Mouse (Mus musculus): ENCODE data around the gene Agpat2. TPM values are rescaled to one million over a fixed set of nuclear protein-coding genes. Genes with fewer than 3 reads are reported as not detected.

Agpat2 gene
- polyA plus RNA-seq, 1 experiment from 2014 or later: 55.6 TPM

GRCm38 (mm10) chr2:26574862-26575261 lies 29.4 kb downstream of the Agpat2 start:
- H3K27ac ChIP-seq (replicated peaks): 0 out of 2 replicates have a peak overlapping the region, but pooled peaks have one; percentile 68
- H3K9ac ChIP-seq: no peak overlapping the region
- ATAC-seq (ENCODE audit: insufficient read depth): no peak
- H3K27me3 ChIP-seq: no peaks in the 10 kb centered on the region
- H3K4me2 ChIP-seq: no peak overlapping the region
- whole genome bisulfite sequencing (ENCODE audit: insufficient replicate concordance): 51% methylated on average over 5 of the region's 5 CpGs
- H3K4me1 ChIP-seq (replicated peaks): peaks cover 64% of the 10 kb centered on the region
- H3K4me3 ChIP-seq (replicated peaks): no peak overlapping the region
- no peaks in the 10 kb centered on the region for H3K36me3 ChIP-seq (replicated peaks)
- H3K9me3 ChIP-seq (replicated peaks): no peaks in the 10 kb centered on the region

- no peaks in the 10 kb centered on the region for H3K9me3 ChIP-seq (replicated peaks)
- H3K27ac ChIP-seq (replicated peaks): no peak overlapping the region
- peaks cover 64% of the 10 kb centered on the region for H3K4me1 ChIP-seq (replicated peaks)
- ATAC-seq (ENCODE audit: insufficient read depth): no peak
- no peak overlapping the region for H3K9ac ChIP-seq
- H3K27me3 ChIP-seq: no peaks in the 10 kb centered on the region
- H3K4me2 ChIP-seq: no peak overlapping the region
- H3K36me3 ChIP-seq (replicated peaks): no peaks in the 10 kb centered on the region
- H3K4me3 ChIP-seq (replicated peaks): no peak overlapping the region
- 17% methylated on average over 5 of the region's 5 CpGs for WGBS (ENCODE audit: insufficient replicate concordance)
Observed at GRCm38 (mm10) chr2:26573807-26574206, 30.4 kb downstream of the Agpat2 start.

- 42% methylated on average over 12 of the region's 12 CpGs for WGBS (ENCODE audit: insufficient replicate concordance)
- Histone ChIP-seq H3K9ac (no peak overlapping the region), H3K27ac (replicated peaks) (no peak overlapping the region), H3K4me1 (replicated peaks) (peaks cover 64% of the 10 kb centered on the region), H3K36me3 (replicated peaks) (no peaks in the 10 kb centered on the region), H3K4me2 (no peak overlapping the region), H3K27me3 (no peaks in the 10 kb centered on the region), H3K4me3 (replicated peaks) (no peak overlapping the region), H3K9me3 (replicated peaks) (no peaks in the 10 kb centered on the region)
- ATAC-seq (ENCODE audit: insufficient read depth): no peak
Observed at GRCm38 (mm10) chr2:26573396-26573795, 30.8 kb downstream of the Agpat2 start.

GRCm38 (mm10) chr2:26571826-26572225 lies 32.4 kb downstream of the Agpat2 start:
- H3K27ac ChIP-seq (replicated peaks): peak overlapping the region; percentile 78
- no peak overlapping the region for H3K9ac ChIP-seq
- H3K4me1 ChIP-seq (replicated peaks): peaks cover 56% of the 10 kb centered on the region
- no peaks in the 10 kb centered on the region for H3K9me3 ChIP-seq (replicated peaks)
- no peaks in the 10 kb centered on the region for H3K27me3 ChIP-seq
- peak; percentile 51 for ATAC-seq (ENCODE audit: insufficient read depth)
- no peaks in the 10 kb centered on the region for H3K36me3 ChIP-seq (replicated peaks)
- WGBS (ENCODE audit: insufficient replicate concordance): 19% methylated on average over 5 of the region's 5 CpGs
- no peak overlapping the region for H3K4me3 ChIP-seq (replicated peaks)
- no peak overlapping the region for H3K4me2 ChIP-seq

- H3K4me3 ChIP-seq (replicated peaks): no peak overlapping the region
- no peaks in the 10 kb centered on the region for H3K27me3 ChIP-seq
- WGBS (ENCODE audit: insufficient replicate concordance): 23% methylated on average over 9 of the region's 9 CpGs
- no peak overlapping the region for H3K9ac ChIP-seq
- no peak for ATAC-seq (ENCODE audit: insufficient read depth)
- no peak overlapping the region for H3K4me2 ChIP-seq
- H3K36me3 ChIP-seq (replicated peaks): no peaks in the 10 kb centered on the region
- no peaks in the 10 kb centered on the region for H3K9me3 ChIP-seq (replicated peaks)
- H3K27ac ChIP-seq (replicated peaks): peak overlapping the region; percentile 78
- peaks cover 52% of the 10 kb centered on the region for H3K4me1 ChIP-seq (replicated peaks)
Observed at GRCm38 (mm10) chr2:26571400-26571799, 32.8 kb downstream of the Agpat2 start.

GRCm38 (mm10) chr2:26570034-26570433 lies 34.2 kb downstream of the Agpat2 start:
- no peak overlapping the region for H3K9ac ChIP-seq
- H3K4me2 ChIP-seq: no peak overlapping the region
- no peaks in the 10 kb centered on the region for H3K27me3 ChIP-seq
- no peaks in the 10 kb centered on the region for H3K36me3 ChIP-seq (replicated peaks)
- 11% methylated on average over 3 of the region's 3 CpGs for WGBS (ENCODE audit: insufficient replicate concordance)
- ATAC-seq (ENCODE audit: insufficient read depth): no peak
- H3K27ac ChIP-seq (replicated peaks): 0 out of 2 replicates have a peak overlapping the region, but pooled peaks have one; percentile 31
- H3K4me3 ChIP-seq (replicated peaks): no peak overlapping the region
- H3K4me1 ChIP-seq (replicated peaks): peaks cover 42% of the 10 kb centered on the region
- no peaks in the 10 kb centered on the region for H3K9me3 ChIP-seq (replicated peaks)

- Histone ChIP-seq H3K27me3 (no peaks in the 10 kb centered on the region), H3K4me1 (replicated peaks) (peaks cover 8% of the 10 kb centered on the region), H3K9me3 (replicated peaks) (no peaks in the 10 kb centered on the region), H3K4me2 (no peak overlapping the region), H3K27ac (replicated peaks) (no peak overlapping the region), H3K4me3 (replicated peaks) (no peak overlapping the region), H3K9ac (no peak overlapping the region), H3K36me3 (replicated peaks) (no peaks in the 10 kb centered on the region)
- WGBS (ENCODE audit: insufficient replicate concordance): 5% methylated on average over 4 of the region's 4 CpGs
- ATAC-seq (ENCODE audit: insufficient read depth): no peak; the same call in 1 of the 2 replicates
Observed at GRCm38 (mm10) chr2:26566221-26566620, 38.0 kb downstream of the Agpat2 start.

- peak; percentile 55; the same call in 1 of the 2 replicates for ATAC-seq (ENCODE audit: insufficient read depth)
- WGBS (ENCODE audit: insufficient replicate concordance): 30% methylated on average over 6 of the region's 6 CpGs
- H3K27ac ChIP-seq (replicated peaks): no peak overlapping the region
Observed at GRCm38 (mm10) chr2:26561351-26562016, 42.7 kb downstream of the Agpat2 start.

GRCm38 (mm10) chr2:26560506-26560905 lies 43.7 kb downstream of the Agpat2 start:
- H3K9ac ChIP-seq: no peak overlapping the region
- H3K9me3 ChIP-seq (replicated peaks): no peaks in the 10 kb centered on the region
- no peak for ATAC-seq (ENCODE audit: insufficient read depth)
- H3K27me3 ChIP-seq: peaks cover 5% of the 10 kb centered on the region; the same call in 1 of the 2 replicates
- peaks cover 24% of the 10 kb centered on the region; the same call in 1 of the 2 replicates for H3K4me1 ChIP-seq (replicated peaks)
- H3K4me3 ChIP-seq (replicated peaks): no peak overlapping the region
- no peaks in the 10 kb centered on the region for H3K36me3 ChIP-seq (replicated peaks)
- 57% methylated on average over 5 of the region's 5 CpGs for WGBS (ENCODE audit: insufficient replicate concordance)
- H3K27ac ChIP-seq (replicated peaks): no peak overlapping the region
- H3K4me2 ChIP-seq: no peak overlapping the region

More at GRCm38 (mm10) chr2:26561351-26562016, 42.7 kb downstream of the Agpat2 start:
- H3K4me3 ChIP-seq (replicated peaks): no peak overlapping the region
- no peaks in the 10 kb centered on the region for H3K9me3 ChIP-seq (replicated peaks)
- H3K9ac ChIP-seq: no peak overlapping the region
- H3K27me3 ChIP-seq: peaks cover 5% of the 10 kb centered on the region; the same call in 1 of the 2 replicates
- no peaks in the 10 kb centered on the region for H3K36me3 ChIP-seq (replicated peaks)
- H3K4me1 ChIP-seq (replicated peaks): peaks cover 20% of the 10 kb centered on the region; the same call in 1 of the 2 replicates
- no peak overlapping the region for H3K4me2 ChIP-seq

- H3K27me3 ChIP-seq: peaks cover 9% of the 10 kb centered on the region; the same call in 1 of the 2 replicates
- H3K4me1 ChIP-seq (replicated peaks): peaks cover 41% of the 10 kb centered on the region
- 48% methylated on average over 4 of the region's 4 CpGs for WGBS (ENCODE audit: insufficient replicate concordance)
- peak; percentile 38 for ATAC-seq (ENCODE audit: insufficient read depth)
- H3K36me3 ChIP-seq (replicated peaks): no peaks in the 10 kb centered on the region
- no peak overlapping the region for H3K9ac ChIP-seq
- no peak overlapping the region for H3K4me2 ChIP-seq
- no peak overlapping the region for H3K27ac ChIP-seq (replicated peaks)
- no peaks in the 10 kb centered on the region for H3K9me3 ChIP-seq (replicated peaks)
- no peak overlapping the region for H3K4me3 ChIP-seq (replicated peaks)
Observed at GRCm38 (mm10) chr2:26556535-26556993, 47.7 kb downstream of the Agpat2 start.

GRCm38 (mm10) chr2:26555076-26555475 lies 49.1 kb downstream of the Agpat2 start:
- Histone ChIP-seq H3K4me1 (replicated peaks) (peaks cover 43% of the 10 kb centered on the region), H3K27ac (replicated peaks) (no peak overlapping the region), H3K9ac (no peak overlapping the region), H3K4me2 (no peak overlapping the region), H3K4me3 (replicated peaks) (no peak overlapping the region), H3K36me3 (replicated peaks) (no peaks in the 10 kb centered on the region), H3K9me3 (replicated peaks) (no peaks in the 10 kb centered on the region), H3K27me3 (peaks cover 4% of the 10 kb centered on the region; the same call in 1 of the 2 replicates)
- WGBS (ENCODE audit: insufficient replicate concordance): 49% methylated on average over 4 of the region's 4 CpGs
- no peak for ATAC-seq (ENCODE audit: insufficient read depth)
